Mouse (Mus musculus) limb, embryonic 15.5 days (tissue): Measurements from ENCODE around the gene Wbp2. TPM values are rescaled to one million over a fixed set of nuclear protein-coding genes. Genes with fewer than 3 reads are reported as not detected.

Experiments used
- ATAC-seq: fragments of 200-750 bp; cut with Nextera tagmentation; 2 replicates; pipeline ENCODE4 v1.8.0; 2017; ENCODE audit warnings: low read depth, moderate TSS enrichment; ENCODE audit not compliant: insufficient number of reproducible peaks, low FRiP score, low TSS enrichment
- H3K27ac ChIP-seq: fragments of 300-500 bp; sonication (generic); 2 replicates; pipeline ENCODE4 v1.5.1; 2015; ENCODE audit warnings: moderate library complexity, mild to moderate bottlenecking, inconsistent platforms
- H3K27me3 ChIP-seq: fragments of 300-500 bp; sonication (generic); 2 replicates; pipeline ENCODE4 v1.6.1; 2015; ENCODE audit warnings: inconsistent platforms
- H3K36me3 ChIP-seq: fragments of 300-500 bp; sonication (generic); 2 replicates; pipeline ENCODE4 v1.6.1; 2015; ENCODE audit warnings: inconsistent platforms
- H3K4me1 ChIP-seq: fragments of 300-500 bp; sonication (generic); 2 replicates; pipeline ENCODE4 v1.6.1; 2015; ENCODE audit warnings: inconsistent platforms
- H3K4me2 ChIP-seq: fragments of 300-500 bp; sonication (generic); 2 replicates; pipeline ENCODE4 v1.6.1; 2015; ENCODE audit warnings: mild to moderate bottlenecking, inconsistent platforms
- H3K4me3 ChIP-seq: fragments of 300-500 bp; sonication (generic); 2 replicates; pipeline ENCODE4 v1.5.1; 2015; ENCODE audit warnings: mild to moderate bottlenecking, inconsistent platforms
- H3K9ac ChIP-seq: fragments of 300-500 bp; sonication (generic); 2 replicates; pipeline ENCODE4 v1.6.1; 2015; ENCODE audit warnings: inconsistent platforms
- H3K9me3 ChIP-seq: fragments of 300-500 bp; sonication (generic); 2 replicates; pipeline ENCODE4 v1.6.1; 2016; ENCODE audit warnings: inconsistent platforms
- WGBS: fragments of 180-500 bp; shearing (Covaris S2); methylation state at CpG from one replicate; pipeline ENCODE4 v1.1.7; 2015; 5-methylcytosine and 5-hydroxymethylcytosine counted together
- polyA plus RNA-seq: library from polyadenylated mRNA; unstranded; fragments of >200 nt; fragmentation: Nextera tagmentation; extraction: Ambion mirVana; gene quantifications from 2 replicates; pipeline ENCODE4 v1.2.1, GENCODE M21; 2015

Wbp2 gene
- polyA plus RNA-seq: 61.6 and 75.5 TPM in 2 replicates

DNA sequence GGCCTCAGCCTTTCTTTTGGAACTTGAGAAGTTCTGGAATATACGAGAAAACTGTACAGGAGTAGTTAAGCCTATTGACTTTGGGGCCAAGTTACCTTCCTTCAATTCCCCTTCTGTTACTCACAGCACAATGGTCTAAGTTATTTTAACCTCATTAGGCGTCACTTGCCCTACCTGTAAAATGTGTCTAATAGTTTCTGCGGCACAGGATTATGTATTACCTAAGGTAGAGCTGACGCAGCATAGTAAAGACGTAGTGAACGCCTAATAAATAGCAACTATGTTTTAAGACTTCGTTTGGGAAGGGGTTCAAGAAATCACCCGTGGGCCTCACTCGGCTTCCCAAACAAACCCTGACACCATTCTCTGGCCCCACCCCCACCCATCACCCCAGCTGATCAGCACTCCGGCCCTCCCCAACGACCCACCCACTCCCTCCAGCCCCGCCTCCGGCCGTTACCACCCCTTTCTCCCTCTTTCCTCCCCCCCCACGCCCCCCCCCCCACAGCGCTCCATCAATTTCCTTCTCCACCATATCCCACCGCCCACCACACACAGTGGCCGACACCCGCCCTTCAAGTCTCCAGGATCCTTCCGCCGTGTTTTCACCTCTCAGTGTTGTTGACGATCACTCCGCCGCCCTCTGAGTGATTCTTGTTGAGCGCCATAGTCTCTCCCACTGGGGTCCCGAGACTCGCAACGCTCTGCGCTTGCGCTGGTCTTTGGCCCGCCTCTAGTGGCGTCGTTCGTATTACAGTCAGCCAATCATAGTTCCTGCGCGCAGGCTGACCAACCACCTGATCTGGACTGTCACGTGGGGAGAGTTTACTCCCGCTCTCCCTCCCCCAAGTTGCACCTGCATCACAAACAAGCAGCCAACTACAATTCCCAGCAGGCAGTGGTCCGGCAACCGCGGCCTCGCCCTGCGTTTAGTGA, at the start of gene Wbp2:
TSS of gene Wbp2 (minus strand) at position 738 of the 936 bp plus-strand sequence.
- Histone ChIP-seq H3K9ac (peak within 1 kb of the TSS; percentile 37), H3K4me2 (peak within 1 kb of the TSS; percentile 60), H3K27ac (peak within 1 kb of the TSS; percentile 84), H3K36me3 (peaks cover 25% of the 10 kb centered on the region), H3K4me3 (peak within 1 kb of the TSS; percentile 52), H3K4me1 (peaks cover 24% of the 10 kb centered on the region), H3K9me3 (no peaks in the 10 kb centered on the region), H3K27me3 (no peaks in the 10 kb centered on the region)
- 3% methylated on average over 36 of the region's 43 CpGs for WGBS
- ATAC-seq: peak; percentile 94

DNA sequence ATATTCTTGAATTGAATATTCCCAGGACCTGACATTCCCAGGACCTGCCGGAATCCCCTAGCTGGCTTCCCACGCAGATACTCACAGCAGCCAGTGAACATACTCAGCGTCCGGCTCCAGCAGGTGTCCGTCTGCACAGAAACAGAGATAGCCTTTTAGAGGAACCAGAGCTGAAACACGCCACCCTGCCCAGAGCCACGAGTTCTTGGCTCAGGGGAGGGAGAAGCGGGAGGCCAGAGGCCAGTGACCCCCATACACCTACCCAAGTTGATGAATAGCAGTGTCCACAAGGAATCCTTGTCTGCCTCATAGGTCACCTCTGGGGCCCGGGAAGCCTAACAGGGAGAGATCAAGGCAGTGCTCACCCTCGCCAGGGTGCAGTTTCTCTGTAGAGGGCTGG, 47.4 kb upstream of the Wbp2 start:
- Histone ChIP-seq H3K4me3 (no peak overlapping the region), H3K27me3 (no peaks in the 10 kb centered on the region), H3K27ac (no peak overlapping the region), H3K4me1 (peaks cover 57% of the 10 kb centered on the region), H3K4me2 (no peak overlapping the region), H3K36me3 (peaks cover 43% of the 10 kb centered on the region), H3K9ac (no peak overlapping the region), H3K9me3 (no peaks in the 10 kb centered on the region)
- ATAC-seq: no peak
- WGBS: 81% methylated on average over 10 of the region's 10 CpGs

- WGBS: 40% methylated on average over 5 of the region's 5 CpGs
- H3K9ac ChIP-seq: no peak overlapping the region
- H3K4me1 ChIP-seq: peaks cover 55% of the 10 kb centered on the region
- H3K36me3 ChIP-seq: peaks cover 43% of the 10 kb centered on the region
- no peaks in the 10 kb centered on the region for H3K9me3 ChIP-seq
- no peak for ATAC-seq
- no peaks in the 10 kb centered on the region for H3K27me3 ChIP-seq
- H3K4me3 ChIP-seq: no peak overlapping the region
- no peak overlapping the region for H3K4me2 ChIP-seq
- peak overlapping the region; percentile 38; the same call in 1 of the 2 replicates for H3K27ac ChIP-seq
Observed at GRCm38 (mm10) chr11:116133497-116133896, 46.7 kb upstream of the Wbp2 start.

DNA sequence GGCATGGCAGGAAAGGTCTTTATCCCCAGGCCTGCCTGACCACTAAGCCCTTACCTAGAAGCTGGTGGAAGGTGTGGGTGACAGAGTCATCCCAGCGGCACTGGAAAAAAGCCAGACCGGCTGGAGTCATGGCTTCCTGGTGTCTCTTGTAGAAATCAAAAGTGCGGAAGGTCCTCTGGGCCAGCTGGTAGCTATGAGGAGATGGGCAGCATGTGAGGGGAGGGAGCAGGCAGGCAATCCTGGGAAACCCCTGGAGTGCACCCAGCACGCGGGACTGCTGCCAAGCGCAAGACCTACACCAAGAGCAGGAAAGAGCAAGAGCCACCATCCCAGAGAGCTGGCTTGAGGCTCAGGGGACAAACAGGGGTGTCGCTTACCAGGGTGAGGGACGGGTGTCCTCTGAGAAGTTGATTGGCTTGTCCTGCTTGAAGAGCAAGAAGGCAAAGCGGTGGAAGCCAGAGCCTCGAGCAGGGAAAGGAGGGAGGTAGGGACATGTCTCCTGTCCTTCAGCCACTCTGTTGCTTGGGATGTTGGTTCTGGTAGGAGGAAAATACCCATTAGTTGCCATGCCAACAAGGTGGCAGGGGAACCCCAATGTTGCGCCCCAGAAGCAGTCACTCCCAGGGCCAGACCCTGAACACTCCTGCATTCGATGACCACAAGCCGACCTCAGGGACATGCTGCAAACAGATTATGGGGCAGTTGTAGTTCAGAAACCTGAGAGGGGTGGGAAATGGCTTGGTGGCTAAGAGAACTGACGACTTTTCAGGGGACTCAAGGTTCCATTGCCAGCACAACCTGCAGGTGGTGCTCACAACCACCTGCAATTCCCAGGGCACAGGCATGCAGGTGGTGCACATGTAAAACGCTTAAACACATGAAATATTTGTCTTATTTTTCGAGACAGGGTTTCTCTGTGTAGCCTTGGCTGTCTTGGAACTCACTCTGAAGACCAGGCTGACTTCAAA, 45.9 kb upstream of the Wbp2 start:
- H3K27me3 ChIP-seq: no peaks in the 10 kb centered on the region
- H3K36me3 ChIP-seq: peaks cover 43% of the 10 kb centered on the region
- H3K9me3 ChIP-seq: no peaks in the 10 kb centered on the region
- 70% methylated on average over 16 of the region's 16 CpGs for WGBS
- H3K4me1 ChIP-seq: peaks cover 57% of the 10 kb centered on the region
- no peak for ATAC-seq
- no peak overlapping the region for H3K4me2 ChIP-seq
- no peak overlapping the region for H3K9ac ChIP-seq
- H3K27ac ChIP-seq: peak overlapping the region; percentile 43
- H3K4me3 ChIP-seq: no peak overlapping the region

DNA sequence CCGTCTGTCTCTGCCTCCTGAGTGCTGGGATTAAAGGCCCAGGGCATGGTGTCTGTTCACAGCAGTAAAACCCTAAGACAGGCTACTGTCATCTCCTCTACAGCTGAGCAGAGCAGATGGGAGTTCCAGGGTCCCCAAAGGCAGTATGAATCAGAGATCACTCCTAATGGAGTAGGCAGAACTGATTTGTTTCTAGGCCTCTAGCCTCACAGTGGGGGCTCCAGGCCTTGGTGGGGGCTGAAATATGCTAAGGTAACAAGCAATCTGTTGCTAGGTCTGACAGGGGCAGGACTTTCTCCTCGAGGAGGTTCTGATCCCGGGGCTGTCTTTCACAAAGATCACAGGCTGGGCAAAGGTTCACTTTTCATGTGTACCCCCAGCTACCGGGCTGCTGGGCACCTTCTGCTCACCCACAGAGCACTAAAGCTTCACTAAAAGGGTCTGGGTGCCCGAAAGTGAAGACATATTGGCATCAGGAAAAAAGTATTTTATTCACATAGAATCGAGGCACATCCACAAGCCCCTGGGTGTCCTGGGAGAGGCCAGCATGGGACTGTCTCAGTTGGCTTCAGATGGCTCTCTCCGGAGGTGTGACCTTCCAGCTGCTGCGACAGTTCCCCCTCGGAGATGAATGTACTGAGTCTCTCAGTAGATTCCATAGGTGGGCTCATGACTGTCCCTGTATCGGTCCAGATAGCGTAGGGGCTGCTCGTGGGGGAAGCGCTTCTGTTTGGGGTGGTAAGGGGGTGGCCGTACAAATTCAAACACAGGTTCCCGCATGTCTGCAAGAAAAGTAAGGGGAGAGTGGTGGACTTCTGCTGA, 44.8 kb upstream of the Wbp2 start:
- Histone ChIP-seq H3K4me1 (peaks cover 65% of the 10 kb centered on the region), H3K4me3 (peak overlapping the region; percentile 64), H3K27ac (peak overlapping the region; percentile 94), H3K4me2 (peak overlapping the region; percentile 70), H3K36me3 (peaks cover 45% of the 10 kb centered on the region), H3K9ac (no peak overlapping the region), H3K27me3 (no peaks in the 10 kb centered on the region), H3K9me3 (no peaks in the 10 kb centered on the region)
- WGBS: 80% methylated on average over 15 of the region's 15 CpGs
- no peak for ATAC-seq

DNA sequence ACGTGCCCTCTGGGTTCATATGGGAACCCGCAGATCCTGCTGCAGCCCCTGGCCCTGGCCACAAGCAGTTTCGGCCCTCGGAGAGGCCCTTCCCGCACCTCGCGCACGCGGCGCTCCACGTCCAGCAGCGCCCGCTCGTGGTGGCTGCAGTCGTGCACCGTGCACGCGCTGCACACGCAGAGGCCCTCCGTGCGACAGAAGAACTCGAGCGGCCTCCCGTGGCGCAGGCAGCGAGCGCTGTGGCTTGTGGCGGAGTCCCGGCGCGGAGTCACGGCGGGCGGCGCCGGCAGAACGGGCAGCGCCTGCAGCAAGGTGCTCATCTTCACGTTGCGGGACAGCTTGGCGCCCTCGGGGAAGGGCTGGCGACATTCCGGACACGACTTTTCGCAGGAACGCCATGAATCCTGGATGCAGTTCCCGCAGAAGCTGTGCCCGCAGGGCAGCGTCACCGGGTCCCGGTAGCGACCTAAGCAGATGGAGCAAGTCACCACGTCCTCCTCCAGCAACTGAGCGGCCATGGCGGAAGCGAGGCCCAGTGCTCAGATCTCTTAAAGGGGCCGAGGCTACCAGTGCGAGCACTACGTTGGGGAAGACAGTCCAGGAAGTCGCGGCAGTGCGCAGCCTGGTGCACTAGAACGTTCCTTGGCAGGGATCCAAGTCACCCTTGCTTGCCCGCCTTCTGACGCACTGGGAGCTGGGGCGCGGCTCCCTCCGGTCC, 43.9 kb upstream of the Wbp2 start, which contains the start of gene Trim65:
TSS of gene Trim65 (minus strand) at position 641 of the 718 bp plus-strand sequence.
- H3K36me3 ChIP-seq: peaks cover 46% of the 10 kb centered on the region
- H3K4me1 ChIP-seq: peaks cover 65% of the 10 kb centered on the region
- H3K27ac ChIP-seq: peak within 1 kb of the TSS; percentile 94
- H3K9me3 ChIP-seq: no peaks in the 10 kb centered on the region
- WGBS: under 1% methylated on average over 69 of the region's 69 CpGs
- H3K4me3 ChIP-seq: peak within 1 kb of the TSS; percentile 64
- H3K4me2 ChIP-seq: peak within 1 kb of the TSS; percentile 70
- peak within 1 kb of the TSS; percentile 63 for H3K9ac ChIP-seq
- peak; percentile 79 for ATAC-seq
- H3K27me3 ChIP-seq: no peaks in the 10 kb centered on the region

DNA sequence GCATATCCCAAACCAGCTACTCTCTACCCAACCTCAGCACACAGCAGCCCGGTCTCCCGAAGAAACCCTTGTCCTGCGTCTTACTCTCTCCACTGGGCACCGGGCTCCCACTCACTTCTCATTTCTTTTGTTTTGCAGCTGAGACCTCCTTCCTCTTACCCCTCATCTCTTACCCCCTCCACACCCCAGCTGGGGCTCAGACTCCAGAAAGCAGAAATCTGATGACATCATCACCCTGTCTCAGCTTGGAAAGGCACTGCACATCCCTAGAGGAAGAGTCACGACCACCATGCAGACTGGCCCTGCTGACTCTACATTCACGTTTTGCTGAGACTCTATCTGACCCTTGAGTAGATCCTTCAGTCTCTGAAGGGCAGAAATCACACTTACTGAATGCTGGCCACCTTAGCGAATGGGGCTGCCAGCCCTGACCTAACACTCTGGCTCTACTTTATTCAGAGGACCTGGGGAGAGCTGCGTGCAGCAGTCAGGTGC, 43.2 kb upstream of the Wbp2 start:
- Histone ChIP-seq H3K27ac (peak overlapping the region; percentile 94), H3K9me3 (no peaks in the 10 kb centered on the region), H3K4me2 (peak overlapping the region; percentile 70), H3K9ac (peak overlapping the region; percentile 63), H3K27me3 (no peaks in the 10 kb centered on the region), H3K36me3 (peaks cover 45% of the 10 kb centered on the region), H3K4me3 (peak overlapping the region; percentile 64), H3K4me1 (peaks cover 65% of the 10 kb centered on the region)
- no peak for ATAC-seq
- WGBS: 40% methylated on average over 8 of the region's 8 CpGs

- Histone ChIP-seq H3K27ac (no peak overlapping the region), H3K36me3 (peaks cover 37% of the 10 kb centered on the region), H3K4me2 (peak overlapping the region; percentile 70), H3K4me3 (no peak overlapping the region), H3K9me3 (no peaks in the 10 kb centered on the region), H3K4me1 (peaks cover 63% of the 10 kb centered on the region), H3K9ac (0 out of 2 replicates have a peak overlapping the region, but pooled peaks have one; percentile 14), H3K27me3 (no peaks in the 10 kb centered on the region)
- WGBS: 77% methylated on average over 9 of the region's 9 CpGs
- no peak for ATAC-seq
Observed at GRCm38 (mm10) chr11:116129091-116129790, 42.4 kb upstream of the Wbp2 start.

DNA sequence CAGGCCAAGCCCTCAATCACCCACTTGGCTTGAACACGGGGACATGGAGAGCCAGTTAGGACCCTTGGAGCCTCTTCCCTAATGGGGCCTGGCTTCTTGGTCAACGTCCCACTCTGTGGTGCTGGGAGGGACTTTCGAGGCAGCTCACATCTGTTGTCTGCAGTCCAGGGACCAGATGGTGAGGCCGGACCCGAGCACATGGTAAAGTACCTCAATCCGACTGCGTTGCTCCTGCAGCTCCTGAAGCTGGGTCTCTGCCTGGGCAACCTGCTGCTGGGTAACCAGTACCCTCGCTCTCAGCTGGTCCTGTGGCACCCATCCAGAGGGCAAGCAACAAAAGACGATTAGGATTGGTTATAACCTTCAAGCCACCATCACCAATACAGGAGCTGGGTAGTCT, 41.2 kb upstream of the Wbp2 start:
- Histone ChIP-seq H3K4me3 (peak overlapping the region; percentile 14; the same call in 1 of the 2 replicates), H3K27ac (no peak overlapping the region; the same call in 1 of the 2 replicates), H3K4me1 (peaks cover 55% of the 10 kb centered on the region), H3K36me3 (peaks cover 31% of the 10 kb centered on the region), H3K27me3 (no peaks in the 10 kb centered on the region), H3K9ac (no peak overlapping the region), H3K9me3 (no peaks in the 10 kb centered on the region), H3K4me2 (no peak overlapping the region)
- no peak for ATAC-seq
- WGBS: 53% methylated on average over 9 of the region's 9 CpGs
